Mouse (Mus musculus): ENCODE data around the gene Tex47.

Tex47 gene

DNA sequence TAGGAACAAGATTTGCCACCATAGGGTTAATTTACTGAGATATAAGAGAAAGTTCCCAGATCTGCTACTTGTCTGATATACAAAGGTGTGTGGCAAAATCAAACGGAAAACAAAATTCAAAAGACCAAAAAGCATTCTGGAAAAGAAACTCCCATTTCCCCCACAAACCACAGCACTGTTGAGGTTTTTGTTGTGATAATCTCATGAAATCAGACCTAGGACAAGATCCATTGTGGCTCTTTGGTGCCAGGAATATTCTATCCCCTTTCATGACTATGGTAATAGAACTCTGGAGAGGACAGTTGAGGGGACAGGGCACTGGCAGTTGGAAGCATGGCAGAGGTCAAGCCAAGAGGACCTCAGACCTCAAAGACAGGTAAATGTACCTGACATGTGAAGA is at the start of gene Tex47:
Tex47 (plus strand) TSS at position 301 of the 400 bp plus-strand sequence.
- DNase-seq (ENCODE audit: low spot score): no peak

DNA sequence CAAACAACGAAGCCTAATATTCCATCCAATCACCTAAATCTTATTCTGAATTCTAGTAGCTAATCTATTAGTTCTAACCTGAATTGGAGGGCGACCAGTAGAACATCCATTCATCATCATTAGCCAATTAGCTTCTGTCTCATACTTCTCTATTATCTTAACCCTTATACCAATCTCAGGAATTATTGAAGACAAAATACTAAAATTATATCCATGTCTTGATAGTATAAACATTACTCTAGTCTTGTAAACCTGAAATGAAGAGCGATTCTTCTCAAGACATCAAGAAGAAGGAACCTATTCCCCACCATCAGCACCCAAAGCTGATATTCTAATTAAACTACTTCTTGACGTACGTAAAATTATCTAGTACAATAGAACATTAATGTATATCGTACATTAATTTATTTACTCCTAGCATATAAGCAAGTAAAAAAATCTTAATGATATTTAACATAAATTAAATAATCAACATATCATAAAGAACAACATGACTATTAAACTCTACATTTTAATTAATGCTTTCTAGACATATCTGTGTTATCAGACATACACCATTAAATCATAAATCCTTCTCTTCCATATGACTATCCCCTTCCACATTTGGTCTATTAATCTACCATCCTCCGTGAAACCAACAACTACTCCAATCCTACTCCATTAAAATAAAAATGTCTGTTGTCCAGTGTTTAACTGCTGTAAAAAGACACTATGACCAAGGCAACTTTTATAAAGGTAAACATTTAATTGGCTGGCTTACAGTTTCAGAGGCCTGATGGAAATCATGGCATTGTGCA is 27.1 kb upstream of the Tex47 start:
- DNase-seq (ENCODE audit: low spot score): no peak

DNA sequence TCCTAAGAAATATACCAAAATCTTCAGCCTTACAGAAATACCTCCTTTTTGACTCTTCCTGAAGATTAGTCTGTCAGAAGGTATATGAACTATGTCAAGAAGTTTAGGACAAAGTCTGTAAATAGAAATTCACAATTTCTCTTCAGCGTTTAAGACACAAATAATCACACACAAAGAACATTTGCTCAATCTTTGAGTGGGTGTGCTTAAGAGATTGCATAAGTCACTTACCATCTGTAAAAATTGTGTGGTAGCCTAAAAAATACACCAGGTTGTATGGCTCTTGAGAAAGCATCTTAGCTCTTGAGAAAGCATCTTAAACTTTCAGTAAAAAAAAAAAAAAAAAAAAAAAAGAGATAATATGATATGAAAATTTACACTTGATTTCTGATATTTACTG is 19.6 kb upstream of the Tex47 start:
- DNase-seq (ENCODE audit: low spot score): no peak

DNA sequence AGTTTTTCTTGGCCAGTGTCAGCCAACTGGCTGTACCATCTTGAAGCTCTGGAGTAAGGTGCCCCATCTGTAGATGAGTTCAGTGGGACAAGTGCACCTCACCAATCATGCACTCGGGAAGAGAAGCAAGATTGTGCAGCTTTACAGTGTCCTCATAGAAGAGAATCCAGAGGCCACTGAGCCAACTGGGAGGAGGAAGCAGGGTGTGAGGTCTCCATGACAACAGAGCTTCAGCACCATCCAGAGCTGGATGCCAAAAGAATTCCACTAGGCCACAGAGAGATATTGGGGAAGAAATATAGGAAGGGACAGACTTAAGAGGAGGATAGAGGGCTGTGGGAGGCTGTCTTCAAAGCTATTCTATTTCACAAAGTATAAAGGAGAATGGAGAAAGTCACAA is 950 bp upstream of the Tex47 start:
- no peak for DNase-seq (ENCODE audit: low spot score)

DNA sequence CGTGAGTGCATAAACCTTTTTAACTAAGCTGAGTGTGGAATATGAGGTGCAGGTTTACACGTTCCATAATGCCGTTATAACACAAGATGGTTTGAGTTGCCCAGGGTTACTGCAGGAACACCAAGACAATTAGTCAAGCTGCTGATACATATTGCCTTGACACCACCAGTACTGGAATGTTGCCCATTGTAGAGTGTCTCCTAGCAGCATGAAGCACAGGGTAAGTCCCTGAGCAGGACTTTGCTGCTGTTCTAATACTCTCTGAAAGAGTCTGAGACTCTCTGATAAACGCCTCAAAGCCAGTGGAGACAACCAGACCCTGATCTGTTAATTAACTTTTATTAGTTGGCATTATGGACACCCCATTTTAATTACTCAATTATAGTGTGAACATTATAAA is 21.7 kb downstream of the Tex47 start:
- no peak for DNase-seq (ENCODE audit: low spot score)

DNA sequence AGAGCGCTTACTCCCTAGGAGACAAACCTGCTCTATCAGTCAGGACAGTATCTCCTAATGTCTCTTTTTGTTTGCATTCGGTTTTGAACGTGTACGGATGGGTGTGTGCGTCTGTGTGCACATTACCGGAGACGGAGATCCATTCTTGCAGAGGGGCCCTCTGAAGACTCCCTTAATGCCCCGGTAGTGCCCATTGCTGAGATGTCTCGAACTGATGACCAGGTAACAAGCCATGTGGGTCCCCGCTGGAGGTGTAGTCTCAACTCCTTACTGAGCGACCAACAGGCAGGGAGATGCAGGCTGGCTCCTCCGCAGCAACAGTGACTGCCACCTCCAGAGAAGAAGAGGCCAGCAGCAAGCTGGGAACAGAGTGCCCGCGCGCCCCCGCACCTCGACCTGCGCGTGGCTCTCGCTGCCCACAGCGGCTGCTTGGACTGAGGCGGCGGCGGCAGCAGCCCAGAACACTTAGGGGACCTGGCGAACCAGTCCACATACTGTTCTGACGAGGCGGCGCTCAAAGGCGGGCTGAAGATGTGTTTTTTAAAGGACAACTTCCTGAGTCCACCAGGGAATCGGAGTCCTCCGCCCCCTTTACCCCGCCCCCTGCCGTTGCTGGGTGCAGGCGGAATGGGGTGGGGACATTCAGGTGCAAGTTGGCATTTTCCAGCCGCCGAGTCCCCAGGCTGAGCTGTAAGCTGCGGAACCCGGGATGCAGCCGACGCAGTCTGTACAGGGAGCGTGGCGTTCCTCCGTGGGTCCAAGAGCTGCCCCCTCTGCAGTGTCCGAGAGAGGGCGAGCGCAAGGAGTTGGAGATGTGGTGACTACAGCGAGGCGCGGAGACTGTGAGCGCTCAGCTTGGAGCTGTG is 40.5 kb downstream of the Tex47 start, which contains the start of gene Zfp804b:
Zfp804b (minus strand) TSS at position 612 of the 866 bp plus-strand sequence.
- peak; percentile 16 for DNase-seq (ENCODE audit: low spot score)

DNA sequence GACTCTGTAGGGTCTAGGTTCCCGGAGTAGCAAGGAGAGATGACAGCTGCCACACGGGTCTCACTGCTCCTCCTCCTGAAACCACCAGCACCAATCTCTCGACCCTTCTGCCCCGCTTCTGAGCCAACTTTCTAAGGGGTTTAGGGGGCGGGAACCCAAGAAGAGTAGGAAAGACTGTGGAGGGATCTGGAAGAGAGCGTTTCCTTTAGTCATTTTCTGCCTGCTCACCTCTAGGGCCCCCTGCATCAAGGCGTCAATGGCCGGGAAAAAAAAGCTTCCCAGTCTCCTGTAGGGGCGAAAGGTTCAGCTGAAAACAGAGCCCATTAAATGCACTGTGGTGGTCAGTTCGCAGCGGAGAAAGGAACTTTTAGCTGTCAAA is 41.1 kb downstream of the Tex47 start:
- DNase-seq (ENCODE audit: low spot score): no peak
